In the genomic region with DNA sequence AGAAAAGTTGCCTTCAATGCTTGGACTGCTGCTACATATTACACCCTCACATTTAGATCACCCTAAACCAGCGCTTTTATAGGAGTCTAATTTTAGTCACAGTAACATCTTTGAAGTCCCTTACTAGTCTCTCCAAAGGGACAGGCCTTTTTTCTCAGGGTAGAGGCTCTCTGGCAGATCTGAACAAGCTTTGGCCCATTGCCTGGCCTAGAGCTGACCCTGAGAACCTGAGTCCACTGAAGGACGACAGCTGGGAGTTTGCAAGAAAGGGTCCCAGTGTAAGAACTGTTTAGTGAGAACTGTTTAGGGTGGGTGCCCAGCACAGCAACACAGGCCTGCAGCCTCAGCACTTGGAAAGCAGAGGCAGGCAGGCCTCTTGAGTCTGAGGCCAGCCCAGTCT, we compare ENCODE assay signal across 18 mouse cellular contexts. TPM values are rescaled to one million over a fixed set of nuclear protein-coding genes. Genes with fewer than 3 reads are reported as not detected.
DNase-seq lines count a peak whose midpoint lies in the region; ATAC-seq lines count a peak whose summit lies in the region.
"Had no signal": no experiment of that assay in that cellular context is flagged by ENCODE, and none has a peak within 500 bp of the region (broad histone marks: within the 10 kb centered on the region; RNA-seq: fewer than 3 reads in every experiment).

No protein-coding gene starts in this region.

- no peak overlapping the region for H3K9ac ChIP-seq in heart, embryonic 12.5 days
- H3K9ac ChIP-seq: heart, embryonic 15.5 days; hindbrain, embryonic 15.5 days; midbrain, embryonic 12.5 days; neural tube, embryonic 15.5 days had no signal

- 69% methylated on average over 2 of the region's 2 CpGs for WGBS in heart, embryonic 12.5 days

- peak; percentile 53 for DNase-seq in heart, postnatal 4 days
- DNase-seq in ovary, adult 18-20 months (ENCODE audit: low spot score), result peak; percentile 45
- no peak for DNase-seq in ovary, postnatal 14 days (ENCODE audit: low spot score)
- DNase-seq in gastrocnemius, postnatal 25 days, result peak; percentile 61
- DNase-seq in lung, postnatal 36 days, result peak; percentile 47
- DNase-seq in frontal cortex, postnatal 14 days (ENCODE audit: low spot score in 2 of 2), result no peak
- DNase-seq: cerebellum, adult 18-20 months; layer of hippocampus, postnatal 36 days; thymus, postnatal 25 days had no signal

- peaks cover 22% of the 10 kb centered on the region for H3K4me1 ChIP-seq in heart, embryonic 12.5 days (replicated peaks)

- no peaks in the 10 kb centered on the region for H3K27me3 ChIP-seq in heart, embryonic 12.5 days (replicated peaks)
- H3K27me3 ChIP-seq: heart, embryonic 15.5 days; hindbrain, embryonic 15.5 days; midbrain, embryonic 12.5 days; neural tube, embryonic 15.5 days had no signal

- peaks cover 78% of the 10 kb centered on the region for H3K36me3 ChIP-seq in heart, embryonic 12.5 days

- ATAC-seq in heart, embryonic 12.5 days (ENCODE audit: insufficient number of reproducible peaks, low FRiP score), result no peak
- ATAC-seq: CD4-positive, CD25-positive, alpha-beta regulatory T cell, adult 4 months had no signal

- no peak overlapping the region for H3K27ac ChIP-seq in heart, embryonic 12.5 days (ENCODE audit: poor library complexity, severe bottlenecking)
- H3K27ac ChIP-seq: forebrain, embryonic 10.5 days; heart, embryonic 15.5 days; hindbrain, embryonic 15.5 days; macrophage; midbrain, embryonic 12.5 days; neural tube, embryonic 15.5 days had no signal

- H3K4me3 ChIP-seq in heart, embryonic 12.5 days, result no peak overlapping the region
- H3K4me3 ChIP-seq: forebrain, embryonic 10.5 days; heart, embryonic 15.5 days; hindbrain, embryonic 15.5 days; midbrain, embryonic 12.5 days; neural tube, embryonic 15.5 days had no signal

- H3K4me2 ChIP-seq in heart, embryonic 12.5 days, result no peak overlapping the region
- H3K4me2 ChIP-seq: heart, embryonic 15.5 days; hindbrain, embryonic 15.5 days; liver, embryonic 11.5 days; midbrain, embryonic 12.5 days; neural tube, embryonic 15.5 days had no signal

- H3K9me3 ChIP-seq in heart, embryonic 12.5 days (replicated peaks), result peaks cover 13% of the 10 kb centered on the region
- H3K9me3 ChIP-seq: forebrain, embryonic 10.5 days; heart, embryonic 15.5 days; hindbrain, embryonic 15.5 days; midbrain, embryonic 12.5 days; neural tube, embryonic 15.5 days had no signal

RNA-seq across cellular contexts. Expression of gene Man2a2, which starts 5.4 kb away (rescaled TPM):
- total RNA-seq in heart, postnatal 4 days (2021), result 10 to 100 TPM; 65.0 to 65.6 TPM
- 25.0 and 31.0 TPM in 2 replicates for polyA plus RNA-seq in heart, embryonic 12.5 days (2016; fragmentation: Nextera tagmentation; extraction: Ambion mirVana)
- 100 to 1,000 TPM; 138 to 146 TPM for total RNA-seq in gastrocnemius, postnatal 25 days (2021)

RNA-seq across cellular contexts. Expression of gene Fes, which starts 22.0 kb away (rescaled TPM):
- total RNA-seq in heart, postnatal 4 days (2021), result 10 to 100 TPM; 16.4 to 21.5 TPM
- 10.2 and 11.4 TPM in 2 replicates for polyA plus RNA-seq in heart, embryonic 12.5 days (2016; fragmentation: Nextera tagmentation; extraction: Ambion mirVana)
- total RNA-seq in gastrocnemius, postnatal 25 days (2021), result 1 to 10 TPM; 3.3 to 3.4 TPM

RNA-seq across cellular contexts. Expression of gene Hddc3, which starts 22.9 kb away (rescaled TPM):
- 10 to 100 TPM; 40.9 to 42.1 TPM for total RNA-seq in heart, postnatal 4 days (2021)
- polyA plus RNA-seq in heart, embryonic 12.5 days (2016; fragmentation: Nextera tagmentation; extraction: Ambion mirVana), result 14.4 and 15.8 TPM in 2 replicates
- total RNA-seq in gastrocnemius, postnatal 25 days (2021), result 10 to 100 TPM; 21.6 to 22.8 TPM

RNA-seq across cellular contexts. Expression of gene Unc45a, which starts 25.0 kb away (rescaled TPM):
- total RNA-seq in heart, postnatal 4 days (2021), result 10 to 100 TPM; 22.9 to 24.9 TPM
- 20.5 and 21.0 TPM in 2 replicates for polyA plus RNA-seq in heart, embryonic 12.5 days (2016; fragmentation: Nextera tagmentation; extraction: Ambion mirVana)
- total RNA-seq in gastrocnemius, postnatal 25 days (2021), result 10 to 100 TPM; 11.6 to 12.6 TPM

RNA-seq across cellular contexts. Expression of gene Furin, which starts 39.5 kb away (rescaled TPM):
- total RNA-seq in heart, postnatal 4 days (2021), result 100 to 1,000 TPM; 104 to 113 TPM
- 24.5 and 25.9 TPM in 2 replicates for polyA plus RNA-seq in heart, embryonic 12.5 days (2016; fragmentation: Nextera tagmentation; extraction: Ambion mirVana)
- 10 to 100 TPM; 38.5 to 44.8 TPM for total RNA-seq in gastrocnemius, postnatal 25 days (2021)

Comparison
In these comparisons a context has a peak if more than half of its experiments do, and no peak if none do; other contexts are left out.
1. DNase-seq: peak in heart, postnatal 4 days (single experiment), ovary, adult 18-20 months (single experiment), gastrocnemius, postnatal 25 days (single experiment) and lung, postnatal 36 days (single experiment); none in ovary, postnatal 14 days (single experiment) and frontal cortex, postnatal 14 days (0 of 2).